Mouse (Mus musculus) liver, embryonic 14.5 days (tissue): ENCODE data around the gene Gm26602. TPM values are rescaled to one million over a fixed set of nuclear protein-coding genes. Genes with fewer than 3 reads are reported as not detected.

ENCODE experiments used
- ATAC-seq: fragments of 200-750 bp; cut with Nextera tagmentation; 2 replicates; pipeline ENCODE4 v1.8.0; 2017; ENCODE audit warnings: moderate number of reproducible peaks, mild to moderate bottlenecking, moderate library complexity; ENCODE audit not compliant: insufficient read depth
- DNase-seq, 3 experiments: peaks; one replicate each; pipeline ENCODE4 v3.0.0-alpha.2; 2012 to 2013; ENCODE audit warnings: low read depth in 3 of 3, low spot score in 3 of 3
- H3K27ac ChIP-seq: fragments of 300-500 bp; sonication (generic); 2 replicates; pipeline ENCODE4 v1.5.1; 2014; ENCODE audit warnings: moderate library complexity, mild to moderate bottlenecking, control low read depth, inconsistent platforms
- H3K27me3 ChIP-seq: fragments of 300-500 bp; sonication (generic); 2 replicates; pipeline ENCODE4 v1.6.1; 2014; ENCODE audit warnings: mild to moderate bottlenecking, low read length, moderate library complexity; ENCODE audit not compliant: control insufficient read depth, insufficient read depth
- H3K36me3 ChIP-seq: fragments of 300-500 bp; sonication (generic); replicated peaks from 2 replicates; pipeline ENCODE4 v1.6.1; 2014; ENCODE audit warnings: low read depth; ENCODE audit not compliant: control insufficient read depth, insufficient read depth
- H3K4me1 ChIP-seq, 2 experiments: fragments of 200-500 bp in 1 of 2; fragments of 300-500 bp in 1 of 2; sonication (generic) in 1 of 2; replicated peaks; 2 replicates each; pipeline ENCODE4 v1.6.1; 2012 to 2014; ENCODE audit warnings: antibody characterized with exemption in 1 of 2, inconsistent platforms in 1 of 2, low read length in 1 of 2; ENCODE audit not compliant: control insufficient read depth in 2 of 2, insufficient read depth in 2 of 2
- H3K4me2 ChIP-seq: fragments of 300-500 bp; sonication (generic); 2 replicates; pipeline ENCODE4 v1.6.1; 2014; ENCODE audit warnings: low read depth, mild to moderate bottlenecking, control low read depth, moderate library complexity
- H3K4me3 ChIP-seq, 2 experiments: fragments of 200-500 bp in 1 of 2; fragments of 300-500 bp in 1 of 2; sonication (generic) in 1 of 2; 2 replicates each; pipeline ENCODE4 v1.5.1; 2012 to 2014; ENCODE audit warnings: low read depth in 2 of 2, low read length in 2 of 2, mild to moderate bottlenecking in 2 of 2, control low read depth in 1 of 2, inconsistent platforms in 1 of 2, moderate library complexity in 1 of 2; ENCODE audit not compliant: insufficient read depth in 1 of 2
- H3K9ac ChIP-seq: fragments of 300-500 bp; sonication (generic); replicated peaks from 2 replicates; pipeline ENCODE4 v1.6.1; 2014; ENCODE audit warnings: mild to moderate bottlenecking, control low read depth, moderate library complexity
- H3K9me3 ChIP-seq: fragments of 300-500 bp; sonication (generic); 2 replicates; pipeline ENCODE4 v1.6.1; 2016; ENCODE audit warnings: low read length, mixed read lengths; ENCODE audit not compliant: control insufficient read depth
- CTCF ChIP-seq: IDR thresholded peaks from 2 replicates; pipeline ENCODE4 v1.5.1; 2016; ENCODE audit warnings: antibody characterized with exemption, low read depth, control low read depth
- EP300 ChIP-seq: IDR thresholded peaks from 2 replicates; pipeline ENCODE4 v1.6.1; 2016; ENCODE audit warnings: antibody characterized with exemption, low read depth
- WGBS: fragments of 180-500 bp; shearing (Covaris S2); extraction: QIAGEN DNeasy Blood & Tissue Kit; methylation state at CpG from one replicate; pipeline ENCODE4 v1.1.7; 2014; ENCODE audit not compliant: insufficient replicate concordance; 5-methylcytosine and 5-hydroxymethylcytosine counted together
- polyA plus RNA-seq, 2 experiments: library from polyadenylated mRNA; depleted of rRNA in 1 of 2; stranded (reverse) in 1 of 2; unstranded in 1 of 2; fragments of >200 nt; fragmentation: Nextera tagmentation in 1 of 2; extraction: Ambion mirVana in 1 of 2; gene quantifications; 2 replicates each; pipeline versions ENCODE4 v1.2.1 to v1.2.3; 2012 to 2014

The Gm26602 gene
- polyA plus RNA-seq, 2 experiments = not detected

GRCm38 (mm10) chr10:79900951-79901410 lies 9.7 kb upstream of the Gm26602 start:
- H3K4me1 ChIP-seq = no peaks in the 10 kb centered on the region
- no peak overlapping the region for H3K9ac ChIP-seq
- no peaks in the 10 kb centered on the region for H3K9me3 ChIP-seq
- H3K27ac ChIP-seq = no peak overlapping the region
- 64% methylated on average over 2 of the region's 2 CpGs for WGBS
- no peak for ATAC-seq
- TF ChIP-seq CTCF (peak; percentile 50), EP300 (no peak)
- no peak overlapping the region for H3K4me2 ChIP-seq
- H3K27me3 ChIP-seq = no peaks in the 10 kb centered on the region
- no peak overlapping the region for H3K4me3 ChIP-seq
- DNase-seq = no peak
- peaks cover 3% of the 10 kb centered on the region; the same call in 1 of the 2 replicates for H3K36me3 ChIP-seq

GRCm38 (mm10) chr10:79906712-79907111 lies 3.9 kb upstream of the Gm26602 start:
- WGBS = 85% methylated on average over 9 of the region's 9 CpGs
- H3K4me2 ChIP-seq = no peak overlapping the region
- DNase-seq (no peak), ATAC-seq (no peak)
- H3K27ac ChIP-seq = no peak overlapping the region
- no peaks in the 10 kb centered on the region for H3K9me3 ChIP-seq
- H3K4me3 ChIP-seq = no peak overlapping the region
- H3K9ac ChIP-seq = no peak overlapping the region
- no peaks in the 10 kb centered on the region for H3K27me3 ChIP-seq
- no peak for TF ChIP-seq CTCF
- no peak for TF ChIP-seq EP300
- H3K4me1 ChIP-seq = peaks cover 3 to 10% of the 10 kb centered on the region in 2 experiments; a peak in 3 of 4 replicates
- H3K36me3 ChIP-seq = peaks cover 3% of the 10 kb centered on the region; the same call in 1 of the 2 replicates

- Histone ChIP-seq H3K4me2 (peak overlapping the region; percentile 75; the same call in 1 of the 2 replicates), H3K4me3 (no peak overlapping the region), H3K27me3 (no peaks in the 10 kb centered on the region), H3K27ac (no peak overlapping the region), H3K9me3 (no peaks in the 10 kb centered on the region), H3K9ac (no peak overlapping the region), H3K4me1 (peaks cover 3 to 10% of the 10 kb centered on the region in 2 experiments; a peak in 3 of 4 replicates), H3K36me3 (peaks cover 3% of the 10 kb centered on the region; the same call in 1 of the 2 replicates)
- TF ChIP-seq EP300 (no peak), CTCF (no peak)
- ATAC-seq = no peak
- DNase-seq = no peak
- WGBS = 91% methylated on average over 10 of the region's 10 CpGs
Observed at GRCm38 (mm10) chr10:79907415-79907814, 3.2 kb upstream of the Gm26602 start.

DNA sequence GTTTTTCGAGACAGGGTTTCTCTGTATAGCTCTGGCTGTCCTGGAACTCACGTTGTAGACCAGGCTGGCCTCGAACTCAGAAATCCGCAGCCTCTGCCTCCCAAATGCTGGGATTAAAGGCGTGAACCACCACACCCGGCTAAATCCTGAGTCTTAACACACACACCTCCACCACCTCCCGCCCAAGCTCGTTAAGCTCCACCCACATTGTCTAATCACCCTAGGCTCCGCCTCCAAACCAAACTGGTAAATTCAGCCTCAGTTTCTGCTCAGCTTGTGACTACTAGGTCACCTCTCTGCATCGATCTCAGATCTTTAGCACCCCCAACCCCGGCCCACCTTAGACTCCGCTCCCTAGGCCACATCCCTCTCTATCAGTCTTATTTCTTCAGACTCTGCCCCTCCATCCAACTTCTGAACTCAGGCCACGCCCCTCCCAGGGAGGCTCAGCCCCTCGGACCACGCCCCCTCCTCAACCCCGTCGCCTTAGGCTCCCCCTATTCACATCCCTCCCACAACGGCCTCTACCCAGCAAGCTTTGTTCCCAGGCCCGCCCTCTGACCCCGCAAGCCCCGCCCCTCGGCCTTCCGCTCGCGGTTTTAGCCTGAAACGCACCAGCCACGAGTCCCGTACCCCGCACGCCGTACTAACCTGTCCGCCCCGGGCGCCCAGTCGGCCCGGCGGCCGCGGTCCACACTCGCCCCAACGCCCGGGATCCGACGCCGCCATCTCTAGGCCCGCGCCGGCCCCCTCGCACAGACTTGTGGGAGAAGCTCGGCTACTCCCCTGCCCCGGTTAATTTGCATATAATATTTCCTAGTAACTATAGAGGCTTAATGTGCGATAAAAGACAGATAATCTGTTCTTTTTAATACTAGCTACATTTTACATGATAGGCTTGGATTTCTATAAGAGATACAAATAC lies 2.2 kb upstream of the Gm26602 start, which contains the start of gene Med16:
Gene Med16, minus strand, starts transcription at position 757 of the 925 bp plus-strand sequence.
- H3K9ac ChIP-seq = peak within 1 kb of the TSS; percentile 97
- H3K4me2 ChIP-seq = peak within 1 kb of the TSS; percentile 75
- peaks cover 3% of the 10 kb centered on the region; the same call in 1 of the 2 replicates for H3K36me3 ChIP-seq
- peak within 1 kb of the TSS; percentile 81 to 92 for H3K4me3 ChIP-seq
- no peak for TF ChIP-seq EP300
- TF ChIP-seq CTCF = no peak
- ATAC-seq (peak; percentile 92), DNase-seq (peak; percentile 86 to 89 (median 89))
- WGBS = 1% methylated on average over 52 of the region's 52 CpGs
- H3K27ac ChIP-seq = peak within 1 kb of the TSS; percentile 89
- H3K9me3 ChIP-seq = no peaks in the 10 kb centered on the region
- H3K27me3 ChIP-seq = no peaks in the 10 kb centered on the region
- H3K4me1 ChIP-seq = peaks cover 3 to 10% of the 10 kb centered on the region in 2 experiments; a peak in 3 of 4 replicates
